Mouse (Mus musculus): Measurements from ENCODE around the gene Birc7. TPM values are rescaled to one million over a fixed set of nuclear protein-coding genes. Genes with fewer than 3 reads are reported as not detected.

Gene Birc7
- polyA plus RNA-seq, 1 experiment: 0.26 TPM

- no peak for TF ChIP-seq POLR2A (IDR thresholded peaks at IDR 0.05; ENCODE audit: borderline replicate concordance, extremely low read depth, insufficient read depth, insufficient read length, poor library complexity, severe bottlenecking)
- peak; percentile 78 for DNase-seq (ENCODE audit: low read depth)
Observed at GRCm38 (mm10) chr2:180893537-180894028, 35.2 kb upstream of the Birc7 start.

GRCm38 (mm10) chr2:180894029-180894623, 34.7 kb upstream of the Birc7 start:
- DNase-seq (ENCODE audit: low read depth): peak; percentile 87
- no peak for TF ChIP-seq CTCF (IDR thresholded peaks at IDR 0.05; ENCODE audit: borderline replicate concordance, extremely low read depth, insufficient read depth, insufficient read length)
- peak; percentile 18; the same call in 1 of the 2 replicates for TF ChIP-seq POLR2A (IDR thresholded peaks at IDR 0.05; ENCODE audit: borderline replicate concordance, extremely low read depth, insufficient read depth, insufficient read length, poor library complexity, severe bottlenecking)

- TF ChIP-seq CTCF (IDR thresholded peaks at IDR 0.05; ENCODE audit: borderline replicate concordance, extremely low read depth, insufficient read depth, insufficient read length) (peak; percentile 99), POLR2A (IDR thresholded peaks at IDR 0.05; ENCODE audit: borderline replicate concordance, extremely low read depth, insufficient read depth, insufficient read length, poor library complexity, severe bottlenecking) (peak; percentile 56; the same call in 1 of the 2 replicates)
- DNase-seq (ENCODE audit: low read depth): peak; percentile 98
Observed at GRCm38 (mm10) chr2:180894734-180895133, 34.1 kb upstream of the Birc7 start.

DNA sequence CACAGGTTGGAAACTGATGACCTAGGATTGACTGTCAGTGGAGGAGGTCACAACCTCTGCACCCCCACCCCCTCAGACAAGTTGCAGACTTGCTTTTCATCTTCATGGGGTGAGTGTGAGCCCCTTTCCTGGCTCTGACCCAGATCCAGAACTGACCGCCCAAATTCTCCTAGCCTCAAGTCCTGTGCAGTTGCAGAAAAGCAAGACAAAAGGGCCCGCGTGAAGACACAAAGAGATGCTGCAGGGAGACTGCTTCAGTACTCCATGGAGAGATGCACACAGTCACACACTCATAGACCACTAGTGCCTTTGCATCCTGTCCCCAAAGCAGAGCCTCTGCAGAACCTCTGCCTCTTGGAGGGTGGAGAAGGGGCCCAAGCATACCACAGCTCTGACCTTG, 33.5 kb upstream of the Birc7 start:
- no peak for TF ChIP-seq CTCF (IDR thresholded peaks at IDR 0.05; ENCODE audit: borderline replicate concordance, extremely low read depth, insufficient read depth, insufficient read length)
- no peak for TF ChIP-seq POLR2A (IDR thresholded peaks at IDR 0.05; ENCODE audit: borderline replicate concordance, extremely low read depth, insufficient read depth, insufficient read length, poor library complexity, severe bottlenecking)
- no peak for DNase-seq (ENCODE audit: low read depth)

GRCm38 (mm10) chr2:180895837-180896525, 32.8 kb upstream of the Birc7 start:
- DNase-seq (ENCODE audit: low read depth): no peak
- TF ChIP-seq CTCF (IDR thresholded peaks at IDR 0.05; ENCODE audit: borderline replicate concordance, extremely low read depth, insufficient read depth, insufficient read length) (no peak), POLR2A (IDR thresholded peaks at IDR 0.05; ENCODE audit: borderline replicate concordance, extremely low read depth, insufficient read depth, insufficient read length, poor library complexity, severe bottlenecking) (no peak)

GRCm38 (mm10) chr2:180896819-180897625, 31.8 kb upstream of the Birc7 start:
- TF ChIP-seq CTCF (IDR thresholded peaks at IDR 0.05; ENCODE audit: borderline replicate concordance, extremely low read depth, insufficient read depth, insufficient read length) (no peak), POLR2A (IDR thresholded peaks at IDR 0.05; ENCODE audit: borderline replicate concordance, extremely low read depth, insufficient read depth, insufficient read length, poor library complexity, severe bottlenecking) (no peak)
- no peak for DNase-seq (ENCODE audit: low read depth)

DNA sequence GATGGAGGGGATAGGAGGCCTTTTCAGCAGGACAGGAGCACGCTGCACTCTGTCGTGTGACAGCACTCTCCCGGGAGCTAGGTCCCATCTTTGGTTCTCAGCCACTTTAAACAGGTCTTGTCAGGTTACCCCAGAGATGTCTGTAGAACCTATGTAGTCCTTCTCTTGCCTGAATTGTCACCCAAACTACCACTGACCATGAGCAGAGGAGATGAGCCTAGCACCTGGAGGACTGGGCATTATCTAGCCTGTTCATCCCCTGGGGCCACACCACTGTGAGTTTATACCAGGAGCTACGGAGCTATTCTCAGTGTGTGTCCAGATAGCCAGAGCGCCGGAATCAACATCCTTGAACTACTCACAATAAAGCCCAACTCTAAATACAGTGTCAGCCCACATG, 31.0 kb upstream of the Birc7 start:
- TF ChIP-seq CTCF (IDR thresholded peaks at IDR 0.05; ENCODE audit: borderline replicate concordance, extremely low read depth, insufficient read depth, insufficient read length): no peak
- no peak for TF ChIP-seq POLR2A (IDR thresholded peaks at IDR 0.05; ENCODE audit: borderline replicate concordance, extremely low read depth, insufficient read depth, insufficient read length, poor library complexity, severe bottlenecking)
- no peak for DNase-seq (ENCODE audit: low read depth)

DNA sequence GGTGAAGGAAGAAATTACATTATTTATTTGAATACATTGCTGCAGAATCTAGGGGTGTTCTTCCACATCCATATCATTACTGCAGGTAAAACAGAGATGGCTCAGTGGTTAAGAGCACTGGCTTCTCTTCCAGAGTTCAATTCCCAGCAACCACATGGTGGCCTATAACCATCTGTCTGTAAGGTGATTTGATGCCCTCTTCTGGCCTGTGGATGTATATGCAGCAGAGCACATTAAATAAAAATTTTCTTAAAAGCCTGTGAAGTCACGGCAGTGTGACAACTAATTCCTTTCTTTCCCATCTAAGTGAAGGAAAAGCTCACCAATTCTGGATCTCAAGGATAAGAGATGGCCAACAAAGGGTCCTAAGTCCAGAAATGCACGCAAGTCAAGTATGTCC, 26.7 kb upstream of the Birc7 start:
- no peak for TF ChIP-seq POLR2A (IDR thresholded peaks at IDR 0.05; ENCODE audit: borderline replicate concordance, extremely low read depth, insufficient read depth, insufficient read length, poor library complexity, severe bottlenecking)
- TF ChIP-seq CTCF (IDR thresholded peaks at IDR 0.05; ENCODE audit: borderline replicate concordance, extremely low read depth, insufficient read depth, insufficient read length): peak; percentile 56; the same call in 1 of the 2 replicates
- peak; percentile 81 for DNase-seq (ENCODE audit: low read depth)

- DNase-seq (ENCODE audit: low read depth): no peak
- no peak for TF ChIP-seq CTCF (IDR thresholded peaks at IDR 0.05; ENCODE audit: borderline replicate concordance, extremely low read depth, insufficient read depth, insufficient read length)
Observed at GRCm38 (mm10) chr2:180904435-180905208, 24.2 kb upstream of the Birc7 start.

GRCm38 (mm10) chr2:180905556-180906221, 23.1 kb upstream of the Birc7 start:
- DNase-seq (ENCODE audit: low read depth): no peak
- TF ChIP-seq POLR2A (IDR thresholded peaks at IDR 0.05; ENCODE audit: borderline replicate concordance, extremely low read depth, insufficient read depth, insufficient read length, poor library complexity, severe bottlenecking) (no peak), CTCF (IDR thresholded peaks at IDR 0.05; ENCODE audit: borderline replicate concordance, extremely low read depth, insufficient read depth, insufficient read length) (no peak)
